Mouse (Mus musculus): ENCODE measurements at regions not wholly inside any gene's neighbourhood (a gene's known extent, or its start where the extent isn't known, plus 50 kb on each side); places are given as distances from the start of the nearest gene placed in this dataset.
A peak's percentile ranks its signal among the peaks of the same experiment; 100 is the strongest.

DNA sequence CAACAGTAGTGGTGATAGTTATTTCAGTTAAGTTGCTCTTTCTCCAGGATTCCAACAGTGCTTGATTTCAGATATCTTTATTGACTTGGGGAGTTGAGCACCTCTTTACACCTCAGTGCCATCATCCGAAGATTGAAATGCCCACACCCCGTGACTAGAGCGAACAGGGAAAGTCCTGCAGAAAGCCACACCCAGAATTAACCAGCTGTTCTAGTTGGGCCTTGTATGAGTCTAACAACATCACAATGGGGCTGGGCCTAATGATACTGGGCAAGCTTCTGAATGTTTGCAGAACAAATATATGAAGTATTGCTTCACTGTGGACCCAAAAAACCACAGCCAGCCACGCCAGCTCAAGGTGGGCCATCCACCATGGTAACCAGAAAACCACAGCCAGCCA lies 100.1 kb upstream of the Rasgrp1 start:
- no peaks in the 10 kb centered on the region for H3K27me3 ChIP-seq (replicated peaks; ENCODE audit: control insufficient read depth, insufficient read depth, low read length)
- no peaks in the 10 kb centered on the region for H3K9me3 ChIP-seq (ENCODE audit: control insufficient read depth, low read length)
- H3K27ac ChIP-seq (ENCODE audit: low read depth, low read length): no peak overlapping the region
- WGBS: 83% methylated on average over 4 of the region's 4 CpGs
- no peak overlapping the region for H3K9ac ChIP-seq (ENCODE audit: low read depth, low read length)
- H3K36me3 ChIP-seq (ENCODE audit: control insufficient read depth, insufficient read depth, low read length): no peaks in the 10 kb centered on the region
- no peak for ATAC-seq
- no peak overlapping the region for H3K4me2 ChIP-seq (ENCODE audit: low read length)
- no peaks in the 10 kb centered on the region; the same call in 1 of the 2 replicates for H3K4me1 ChIP-seq (ENCODE audit: control insufficient read depth, insufficient read depth, low read depth, low read length)
- no peak overlapping the region for H3K4me3 ChIP-seq (ENCODE audit: low read length)

DNA sequence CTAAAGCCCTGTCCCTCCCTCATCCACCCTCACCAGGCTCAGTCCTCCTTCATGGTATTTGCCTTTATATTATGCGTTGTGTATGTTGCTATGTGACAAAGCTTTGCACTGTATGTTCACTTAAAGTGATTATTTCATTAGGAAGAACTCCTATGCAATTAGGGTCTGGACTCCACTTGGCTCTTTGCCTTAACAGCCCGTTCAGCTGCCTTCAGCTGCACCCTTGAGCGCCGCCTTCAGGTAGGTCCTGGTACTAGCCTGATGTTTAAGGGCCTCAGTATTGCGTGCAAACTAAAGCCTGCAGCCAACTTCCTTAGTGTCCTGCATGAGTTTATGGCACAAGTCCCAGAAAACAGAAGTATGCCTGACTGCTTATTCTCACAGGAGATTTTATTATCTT lies 101.9 kb upstream of the Rasgrp1 start:
- no peak overlapping the region for H3K27ac ChIP-seq (ENCODE audit: low read depth, low read length)
- no peak for ATAC-seq
- H3K36me3 ChIP-seq (ENCODE audit: control insufficient read depth, insufficient read depth, low read length): no peaks in the 10 kb centered on the region
- no peak overlapping the region for H3K4me3 ChIP-seq (ENCODE audit: low read length)
- H3K27me3 ChIP-seq (replicated peaks; ENCODE audit: control insufficient read depth, insufficient read depth, low read length): no peaks in the 10 kb centered on the region
- H3K9me3 ChIP-seq (ENCODE audit: control insufficient read depth, low read length): no peaks in the 10 kb centered on the region
- WGBS: 29% methylated on average over 5 of the region's 5 CpGs
- no peak overlapping the region for H3K4me2 ChIP-seq (ENCODE audit: low read length)
- no peak overlapping the region for H3K9ac ChIP-seq (ENCODE audit: low read depth, low read length)
- no peaks in the 10 kb centered on the region; the same call in 1 of the 2 replicates for H3K4me1 ChIP-seq (ENCODE audit: control insufficient read depth, insufficient read depth, low read depth, low read length)

DNA sequence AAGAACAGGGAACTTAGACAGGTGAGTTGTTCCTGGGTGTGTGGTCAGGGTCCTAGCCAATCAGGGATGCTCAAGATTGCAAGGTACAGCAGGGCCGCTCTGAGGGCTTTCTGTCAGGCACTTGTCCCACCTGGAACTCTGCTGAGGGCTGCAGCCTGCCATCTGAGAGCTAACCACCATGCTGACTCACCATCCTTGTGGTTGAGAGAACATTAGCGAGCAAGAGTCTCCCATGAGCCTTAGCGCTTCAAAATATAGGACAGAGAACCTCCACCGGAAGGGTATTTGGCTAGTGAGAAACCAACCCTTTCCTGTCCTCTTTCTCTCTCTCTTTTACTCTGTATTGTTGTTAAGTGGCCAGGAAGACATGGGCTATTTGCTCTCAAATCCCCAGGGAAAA lies 104.1 kb upstream of the Rasgrp1 start:
- Histone ChIP-seq H3K36me3 (ENCODE audit: control insufficient read depth, insufficient read depth, low read length) (no peaks in the 10 kb centered on the region), H3K4me1 (ENCODE audit: control insufficient read depth, insufficient read depth, low read depth, low read length) (no peaks in the 10 kb centered on the region), H3K4me3 (ENCODE audit: low read length) (no peak overlapping the region), H3K27ac (ENCODE audit: low read depth, low read length) (no peak overlapping the region), H3K4me2 (ENCODE audit: low read length) (no peak overlapping the region), H3K9ac (ENCODE audit: low read depth, low read length) (no peak overlapping the region), H3K9me3 (ENCODE audit: control insufficient read depth, low read length) (no peaks in the 10 kb centered on the region), H3K27me3 (replicated peaks; ENCODE audit: control insufficient read depth, insufficient read depth, low read length) (no peaks in the 10 kb centered on the region)
- no peak for ATAC-seq
- WGBS: 83% methylated on average over 4 of the region's 4 CpGs

DNA sequence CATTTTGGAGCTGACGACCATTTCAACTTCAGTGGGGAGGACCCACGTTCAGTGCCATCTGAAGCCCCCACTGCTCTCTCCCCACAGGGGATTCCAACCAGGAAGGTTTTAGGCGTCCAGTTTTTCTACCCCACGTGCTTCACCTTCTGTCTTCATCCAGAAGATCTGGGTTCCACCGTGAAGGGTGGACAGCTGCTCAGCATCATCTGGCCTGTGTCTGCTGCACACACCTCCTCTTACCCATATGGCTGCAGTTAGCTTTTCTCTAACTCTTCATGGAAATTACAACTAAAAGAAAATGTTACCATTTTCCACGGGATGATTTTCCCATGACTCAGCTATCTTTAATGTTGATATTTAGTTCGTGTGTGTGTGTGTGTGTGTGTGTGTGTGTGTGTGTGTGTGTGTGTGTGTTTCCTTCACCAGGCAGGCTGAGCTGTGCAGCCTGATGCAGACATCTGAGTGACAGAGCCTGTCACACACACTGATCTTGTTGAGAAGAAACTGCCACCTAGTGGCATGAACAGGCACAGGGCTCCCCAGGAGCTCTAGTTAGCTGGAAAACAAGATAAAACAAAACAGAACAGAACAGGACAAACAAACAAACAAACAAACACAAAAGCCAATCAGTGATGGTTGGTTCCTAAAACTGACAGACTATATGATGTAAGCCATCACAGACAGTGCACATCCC lies 107.5 kb upstream of the Rasgrp1 start:
- Histone ChIP-seq H3K9ac (ENCODE audit: low read depth, low read length) (no peak overlapping the region), H3K36me3 (ENCODE audit: control insufficient read depth, insufficient read depth, low read length) (no peaks in the 10 kb centered on the region), H3K9me3 (ENCODE audit: control insufficient read depth, low read length) (no peaks in the 10 kb centered on the region), H3K4me2 (ENCODE audit: low read length) (no peak overlapping the region), H3K27me3 (replicated peaks; ENCODE audit: control insufficient read depth, insufficient read depth, low read length) (no peaks in the 10 kb centered on the region), H3K4me3 (ENCODE audit: low read length) (no peak overlapping the region), H3K27ac (ENCODE audit: low read depth, low read length) (no peak overlapping the region), H3K4me1 (ENCODE audit: control insufficient read depth, insufficient read depth, low read depth, low read length) (no peaks in the 10 kb centered on the region)
- ATAC-seq: peak; percentile 85
- 59% methylated on average over 7 of the region's 7 CpGs for WGBS

DNA sequence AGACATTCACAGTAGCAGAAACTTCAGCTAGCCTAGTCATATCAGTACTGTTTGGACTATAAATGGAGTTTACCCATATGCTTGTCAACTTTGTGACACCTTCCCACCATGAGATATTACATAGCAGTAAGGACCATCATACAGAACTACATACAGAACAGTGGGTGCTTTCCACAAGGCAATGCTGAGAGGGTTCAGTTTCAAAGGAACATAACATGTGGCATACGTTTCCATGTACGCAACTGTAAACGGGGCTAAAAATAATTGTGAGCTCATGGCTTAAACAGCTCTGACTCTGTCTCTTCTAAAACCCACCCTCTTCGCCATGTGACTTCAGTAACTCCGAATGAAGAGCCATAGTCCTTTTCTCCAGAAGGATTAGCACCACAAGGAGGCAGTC lies 109.0 kb upstream of the Rasgrp1 start:
- ATAC-seq: no peak
- no peak overlapping the region for H3K4me2 ChIP-seq (ENCODE audit: low read length)
- 84% methylated on average over 5 of the region's 5 CpGs for WGBS

DNA sequence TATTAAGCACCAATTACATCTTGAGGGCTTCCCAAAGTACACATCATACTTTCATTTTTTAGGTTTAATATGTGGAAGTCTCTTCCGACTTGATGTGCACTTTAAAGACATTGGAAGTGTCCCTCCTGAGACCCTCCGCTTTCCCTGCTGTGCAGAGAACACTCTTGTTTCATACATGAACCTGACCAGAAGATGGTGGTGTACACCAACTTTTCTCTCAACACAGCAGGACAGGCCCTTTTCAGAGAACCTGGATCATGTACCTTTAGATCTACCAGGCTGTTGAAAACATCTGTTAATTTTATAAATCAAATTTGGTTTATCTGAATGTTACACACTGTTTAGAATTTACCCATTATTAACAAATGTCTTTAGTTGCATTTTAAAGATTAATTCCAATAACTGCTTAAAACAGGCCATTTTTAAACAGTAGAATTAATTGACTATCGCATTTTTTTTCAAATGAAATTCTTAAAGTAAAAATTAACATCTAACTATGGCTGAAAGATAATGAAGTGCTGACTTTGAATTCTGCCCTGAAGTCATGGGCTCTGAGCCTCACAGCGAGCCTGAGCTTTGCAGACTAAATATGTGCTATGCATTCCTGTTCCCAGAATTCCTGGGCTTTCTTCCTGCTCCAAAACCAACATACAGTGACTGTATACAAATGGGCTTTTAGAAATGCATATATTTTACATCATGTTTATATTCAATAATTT lies 112.4 kb upstream of the Rasgrp1 start:
- no peaks in the 10 kb centered on the region for H3K27me3 ChIP-seq (replicated peaks; ENCODE audit: control insufficient read depth, insufficient read depth, low read length)
- no peak overlapping the region for H3K4me2 ChIP-seq (ENCODE audit: low read length)
- no peak overlapping the region for H3K27ac ChIP-seq (ENCODE audit: low read depth, low read length)
- H3K4me1 ChIP-seq (ENCODE audit: control insufficient read depth, insufficient read depth, low read depth, low read length): peaks cover 7% of the 10 kb centered on the region; the same call in 1 of the 2 replicates
- H3K9ac ChIP-seq (ENCODE audit: low read depth, low read length): no peak overlapping the region
- peak; percentile 60; the same call in 1 of the 2 replicates for ATAC-seq
- H3K36me3 ChIP-seq (ENCODE audit: control insufficient read depth, insufficient read depth, low read length): no peaks in the 10 kb centered on the region
- WGBS: 67% methylated on average over 4 of the region's 4 CpGs
- no peaks in the 10 kb centered on the region for H3K9me3 ChIP-seq (ENCODE audit: control insufficient read depth, low read length)
- H3K4me3 ChIP-seq (ENCODE audit: low read length): no peak overlapping the region

More for the DNA sequence above, 109.0 kb upstream of the Rasgrp1 start:
- no peaks in the 10 kb centered on the region for H3K27me3 ChIP-seq (replicated peaks; ENCODE audit: control insufficient read depth, insufficient read depth, low read length)
- peaks cover 6% of the 10 kb centered on the region; the same call in 1 of the 2 replicates for H3K4me1 ChIP-seq (ENCODE audit: control insufficient read depth, insufficient read depth, low read depth, low read length)
- no peak overlapping the region for H3K9ac ChIP-seq (ENCODE audit: low read depth, low read length)
- H3K27ac ChIP-seq (ENCODE audit: low read depth, low read length): no peak overlapping the region
- H3K4me3 ChIP-seq (ENCODE audit: low read length): no peak overlapping the region
- H3K36me3 ChIP-seq (ENCODE audit: control insufficient read depth, insufficient read depth, low read length): no peaks in the 10 kb centered on the region
- no peaks in the 10 kb centered on the region for H3K9me3 ChIP-seq (ENCODE audit: control insufficient read depth, low read length)

DNA sequence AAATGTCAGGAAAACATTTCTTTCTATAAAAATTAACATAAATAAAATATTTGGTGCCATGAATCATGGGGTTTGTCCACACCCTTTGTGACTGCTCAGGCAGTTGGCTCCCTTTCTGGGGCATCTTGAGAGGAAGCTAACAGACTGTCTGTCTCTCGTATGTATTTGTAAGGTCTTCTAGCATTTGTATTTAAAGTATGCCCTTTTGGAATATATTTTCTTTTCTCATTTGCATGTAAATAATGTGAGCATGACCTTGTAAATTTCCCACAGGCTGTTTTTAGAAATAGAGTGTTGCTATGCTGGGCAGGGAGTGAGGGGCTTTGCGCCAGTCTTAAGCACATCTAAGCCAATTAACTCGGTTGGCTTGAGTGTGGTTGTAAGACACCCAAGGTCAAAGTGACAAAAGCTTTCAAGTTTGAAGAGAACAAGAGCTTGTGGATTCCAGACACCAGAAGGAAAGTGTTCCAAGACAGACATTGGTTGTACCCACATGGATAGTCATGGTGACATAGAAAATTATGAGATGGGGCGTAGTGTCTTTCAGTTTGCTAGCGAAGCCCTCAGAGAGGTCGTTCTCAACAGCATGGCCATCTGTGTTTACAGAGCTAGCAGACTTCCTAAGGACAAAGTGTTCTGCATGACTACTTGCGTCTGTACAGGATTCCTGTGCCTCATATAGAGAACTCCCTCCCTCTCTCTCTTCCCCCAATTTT lies 113.1 kb upstream of the Rasgrp1 start:
- H3K4me1 ChIP-seq (ENCODE audit: control insufficient read depth, insufficient read depth, low read depth, low read length): peaks cover 7% of the 10 kb centered on the region; the same call in 1 of the 2 replicates
- no peaks in the 10 kb centered on the region for H3K27me3 ChIP-seq (replicated peaks; ENCODE audit: control insufficient read depth, insufficient read depth, low read length)
- no peaks in the 10 kb centered on the region for H3K9me3 ChIP-seq (ENCODE audit: control insufficient read depth, low read length)
- H3K4me3 ChIP-seq (ENCODE audit: low read length): no peak overlapping the region
- H3K4me2 ChIP-seq (ENCODE audit: low read length): no peak overlapping the region
- WGBS: 42% methylated on average over 7 of the region's 7 CpGs
- no peak overlapping the region for H3K27ac ChIP-seq (ENCODE audit: low read depth, low read length)
- ATAC-seq: peak; percentile 80
- H3K36me3 ChIP-seq (ENCODE audit: control insufficient read depth, insufficient read depth, low read length): no peaks in the 10 kb centered on the region
- H3K9ac ChIP-seq (ENCODE audit: low read depth, low read length): no peak overlapping the region

DNA sequence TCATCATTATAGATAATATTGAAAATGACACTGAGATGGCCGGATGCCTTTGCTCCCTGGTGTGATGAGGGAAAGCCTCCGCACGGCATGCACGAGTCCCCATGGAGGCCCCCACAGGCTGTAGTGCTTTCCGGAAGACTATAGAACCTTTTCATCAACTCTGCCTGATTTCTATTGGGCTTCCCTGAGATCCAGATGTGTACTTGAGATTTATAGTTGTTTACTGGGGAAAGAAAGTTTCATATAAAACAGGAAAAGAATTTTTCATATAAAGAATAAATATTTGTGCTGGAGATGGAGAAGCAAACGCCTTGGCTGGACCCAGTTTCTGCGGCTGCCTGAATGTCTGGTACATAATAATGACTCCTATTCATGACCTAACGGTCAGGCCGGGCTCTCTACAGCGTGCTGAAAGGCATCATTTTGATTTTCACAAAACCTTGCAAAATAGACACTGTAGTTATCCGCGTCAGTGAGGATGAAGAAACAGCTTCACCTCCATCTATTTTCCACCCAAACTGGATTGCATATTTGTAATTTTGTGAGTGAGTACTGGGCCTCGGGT lies 113.7 kb upstream of the Rasgrp1 start:
- H3K4me1 ChIP-seq (ENCODE audit: control insufficient read depth, insufficient read depth, low read depth, low read length): peaks cover 7% of the 10 kb centered on the region; the same call in 1 of the 2 replicates
- ATAC-seq: peak; percentile 49; the same call in 1 of the 2 replicates
- no peak overlapping the region for H3K4me2 ChIP-seq (ENCODE audit: low read length)
- no peaks in the 10 kb centered on the region for H3K27me3 ChIP-seq (replicated peaks; ENCODE audit: control insufficient read depth, insufficient read depth, low read length)
- H3K4me3 ChIP-seq (ENCODE audit: low read length): no peak overlapping the region
- H3K27ac ChIP-seq (ENCODE audit: low read depth, low read length): no peak overlapping the region
- no peaks in the 10 kb centered on the region for H3K36me3 ChIP-seq (ENCODE audit: control insufficient read depth, insufficient read depth, low read length)
- H3K9ac ChIP-seq (ENCODE audit: low read depth, low read length): no peak overlapping the region
- H3K9me3 ChIP-seq (ENCODE audit: control insufficient read depth, low read length): no peaks in the 10 kb centered on the region
- WGBS: 66% methylated on average over 13 of the region's 13 CpGs
